Mouse (Mus musculus) ES-E14 (cell line): ENCODE data around the gene Plekhh2.

Experiments
- CHD2 ChIP-seq: IDR thresholded peaks from 2 replicates; pipeline ENCODE4 v1.6.1; 2014; ENCODE audit warnings: mild to moderate bottlenecking, low read depth, low read length, inconsistent platforms
- MAFK ChIP-seq: IDR thresholded peaks from 2 replicates; pipeline ENCODE4 v1.6.1; 2014; ENCODE audit warnings: mild to moderate bottlenecking, low read depth, low read length, inconsistent platforms; ENCODE audit not compliant: insufficient read depth
- ZC3H11A ChIP-seq: IDR thresholded peaks from 2 replicates; pipeline ENCODE4 v1.6.1; 2012; ENCODE audit warnings: low read depth, mild to moderate bottlenecking, inconsistent platforms, low read length, borderline replicate concordance

DNA sequence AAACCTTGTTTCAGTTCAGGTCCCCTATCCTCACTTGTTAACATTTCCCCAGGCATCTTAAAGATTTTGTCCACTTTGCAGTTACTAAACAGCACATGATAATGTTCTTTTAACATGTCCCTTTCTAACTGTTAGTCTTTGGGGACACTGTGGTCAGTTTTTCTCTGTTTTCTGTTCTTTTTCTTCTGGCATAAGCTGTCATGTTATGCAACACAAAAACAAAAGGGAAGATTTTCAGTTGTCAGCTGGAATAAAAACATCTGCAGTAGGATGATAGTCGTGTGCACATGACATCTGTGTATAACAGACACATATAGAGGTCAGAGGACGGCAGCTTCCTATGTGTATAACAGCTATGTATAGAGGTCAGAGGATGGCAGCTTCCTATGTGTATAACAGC is 5.8 kb upstream of the Plekhh2 start:
- TF ChIP-seq ZC3H11A, result no peak
- no peak for TF ChIP-seq CHD2
- TF ChIP-seq MAFK, result no peak
